Mouse (Mus musculus): ENCODE data around the gene Gp6. TPM values are rescaled to one million over a fixed set of nuclear protein-coding genes. Genes with fewer than 3 reads are reported as not detected.
"Not testable (repeated sequence)": the region's sequence is repeated elsewhere in the genome, so short reads cannot be mapped to it uniquely, and the experiment has no call there.

The Gp6 gene
- polyA plus RNA-seq, 1 experiment from 2014 or later: not detected

- Histone ChIP-seq H3K9ac (ENCODE audit: low read depth, low read length) (no peak overlapping the region), H3K27me3 (replicated peaks; ENCODE audit: control insufficient read depth, insufficient read depth, low read length) (no peaks in the 10 kb centered on the region), H3K36me3 (ENCODE audit: control insufficient read depth, insufficient read depth) (peaks cover 54% of the 10 kb centered on the region), H3K27ac (ENCODE audit: low read depth, low read length) (no peak overlapping the region), H3K4me1 (replicated peaks; ENCODE audit: control insufficient read depth, insufficient read depth, low read length) (no peaks in the 10 kb centered on the region), H3K9me3 (ENCODE audit: control insufficient read depth) (no peaks in the 10 kb centered on the region), H3K4me2 (replicated peaks; ENCODE audit: low read depth) (no peak overlapping the region), H3K4me3 (ENCODE audit: low read depth, low read length) (no peak overlapping the region)
- WGBS: 81% methylated on average over 6 of the region's 6 CpGs
- TF ChIP-seq CTCF (IDR thresholded peaks at IDR 0.05; ENCODE audit: low read depth): peak; percentile 90
- no peak for ATAC-seq
These were observed 34.0 kb upstream of the Gp6 start for GRCm38 (mm10) chr7:4431548-4431947.

DNA sequence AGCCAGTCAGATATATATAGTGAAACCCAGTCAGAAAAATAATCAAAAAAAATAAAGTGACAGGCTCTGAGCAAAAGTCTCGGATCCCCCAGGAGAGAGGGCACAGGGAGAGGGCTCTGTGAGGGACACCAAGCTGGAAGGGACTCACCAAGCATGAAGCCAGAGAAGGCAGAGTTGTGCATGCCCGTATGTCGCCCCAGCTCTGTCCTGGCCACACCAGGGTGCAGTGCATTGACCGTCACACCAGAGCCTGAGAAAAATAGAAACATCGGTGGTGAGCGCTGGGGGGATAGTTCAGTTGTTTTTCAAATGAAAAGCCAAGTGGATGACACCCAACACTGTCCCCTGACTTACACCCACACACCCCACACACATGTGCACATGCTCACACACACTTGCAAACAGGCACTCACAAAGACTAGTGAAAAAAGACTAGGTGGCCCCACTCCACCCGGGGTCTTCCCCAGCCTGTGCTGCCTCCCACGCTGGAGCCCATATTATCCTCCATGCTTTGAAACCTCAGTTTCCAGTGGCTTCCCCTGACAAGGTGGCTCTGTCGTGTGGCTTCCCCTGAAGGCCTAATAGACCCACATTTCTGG is 32.8 kb upstream of the Gp6 start:
- Histone ChIP-seq H3K27me3 (replicated peaks; ENCODE audit: control insufficient read depth, insufficient read depth, low read length) (no peaks in the 10 kb centered on the region), H3K4me3 (ENCODE audit: low read depth, low read length) (no peak overlapping the region), H3K9me3 (ENCODE audit: control insufficient read depth) (no peaks in the 10 kb centered on the region), H3K9ac (ENCODE audit: low read depth, low read length) (no peak overlapping the region), H3K4me1 (replicated peaks; ENCODE audit: control insufficient read depth, insufficient read depth, low read length) (no peaks in the 10 kb centered on the region), H3K36me3 (ENCODE audit: control insufficient read depth, insufficient read depth) (peaks cover 64% of the 10 kb centered on the region), H3K4me2 (replicated peaks; ENCODE audit: low read depth) (no peak overlapping the region), H3K27ac (ENCODE audit: low read depth, low read length) (no peak overlapping the region)
- ATAC-seq: no peak
- WGBS: 96% methylated on average over 9 of the region's 9 CpGs
- TF ChIP-seq CTCF (IDR thresholded peaks at IDR 0.05; ENCODE audit: low read depth): no peak

DNA sequence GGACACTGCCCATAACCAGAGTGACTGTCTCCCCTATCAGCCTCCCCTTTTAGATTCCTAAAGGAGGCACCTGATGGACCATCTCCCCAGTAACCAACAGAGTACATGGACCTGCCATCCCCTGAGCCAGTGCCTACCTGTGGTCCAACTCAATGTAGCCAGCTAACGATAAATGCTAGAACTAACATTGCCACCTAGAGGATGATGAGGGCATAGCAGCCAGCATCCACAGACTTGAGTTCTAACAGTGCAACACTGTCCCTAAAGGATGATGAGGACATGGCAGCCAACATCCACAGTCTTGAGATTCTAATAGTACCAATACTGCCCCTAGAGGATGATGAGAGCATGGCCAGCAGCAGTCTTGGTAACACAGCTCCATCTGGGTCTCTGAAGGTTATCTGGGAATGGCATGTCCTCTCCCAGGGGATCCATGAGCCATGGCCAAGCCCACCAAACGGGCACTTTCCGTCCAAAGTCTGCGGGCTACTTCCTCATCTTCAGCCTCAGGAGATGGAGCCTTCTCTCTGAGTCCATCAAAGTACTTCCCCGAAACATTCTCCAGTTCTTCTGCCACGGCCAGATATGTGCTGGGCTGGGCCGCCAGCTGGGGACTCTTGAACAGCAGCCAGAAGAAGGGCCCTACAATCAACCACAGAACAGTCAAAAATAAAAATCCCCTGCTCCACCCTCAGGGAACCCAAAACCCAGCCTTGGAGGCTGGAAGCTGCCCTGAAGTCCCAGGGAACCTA is 29.8 kb upstream of the Gp6 start:
- no peaks in the 10 kb centered on the region for H3K9me3 ChIP-seq (ENCODE audit: control insufficient read depth)
- peaks cover 42% of the 10 kb centered on the region for H3K36me3 ChIP-seq (ENCODE audit: control insufficient read depth, insufficient read depth)
- TF ChIP-seq CTCF (IDR thresholded peaks at IDR 0.05; ENCODE audit: low read depth): peak; percentile 100
- no peak overlapping the region for H3K4me2 ChIP-seq (replicated peaks; ENCODE audit: low read depth)
- no peak overlapping the region for H3K4me3 ChIP-seq (ENCODE audit: low read depth, low read length)
- H3K4me1 ChIP-seq (replicated peaks; ENCODE audit: control insufficient read depth, insufficient read depth, low read length): no peaks in the 10 kb centered on the region
- ATAC-seq: peak; percentile 92
- no peaks in the 10 kb centered on the region for H3K27me3 ChIP-seq (replicated peaks; ENCODE audit: control insufficient read depth, insufficient read depth, low read length)
- H3K9ac ChIP-seq (ENCODE audit: low read depth, low read length): no peak overlapping the region
- WGBS: 65% methylated on average over 7 of the region's 7 CpGs
- H3K27ac ChIP-seq (ENCODE audit: low read depth, low read length): no peak overlapping the region

GRCm38 (mm10) chr7:4420230-4420629 is 22.7 kb upstream of the Gp6 start:
- no peak overlapping the region for H3K4me3 ChIP-seq (ENCODE audit: low read depth, low read length)
- no peak overlapping the region for H3K9ac ChIP-seq (ENCODE audit: low read depth, low read length)
- H3K4me1 ChIP-seq (replicated peaks; ENCODE audit: control insufficient read depth, insufficient read depth, low read length): no peaks in the 10 kb centered on the region
- H3K27me3 ChIP-seq (replicated peaks; ENCODE audit: control insufficient read depth, insufficient read depth, low read length): no peaks in the 10 kb centered on the region
- no peak overlapping the region for H3K4me2 ChIP-seq (replicated peaks; ENCODE audit: low read depth)
- no peak overlapping the region for H3K27ac ChIP-seq (ENCODE audit: low read depth, low read length)
- TF ChIP-seq CTCF (IDR thresholded peaks at IDR 0.05; ENCODE audit: low read depth): no peak
- ATAC-seq: no peak
- WGBS: 56% methylated on average over 4 of the region's 4 CpGs
- H3K9me3 ChIP-seq (ENCODE audit: control insufficient read depth): no peaks in the 10 kb centered on the region
- peaks cover 3% of the 10 kb centered on the region; the same call in 1 of the 2 replicates for H3K36me3 ChIP-seq (ENCODE audit: control insufficient read depth, insufficient read depth)

- Histone ChIP-seq H3K9me3 (ENCODE audit: control insufficient read depth) (no peaks in the 10 kb centered on the region), H3K4me1 (replicated peaks; ENCODE audit: control insufficient read depth, insufficient read depth, low read length) (no peaks in the 10 kb centered on the region), H3K36me3 (ENCODE audit: control insufficient read depth, insufficient read depth) (no peaks in the 10 kb centered on the region), H3K4me3 (ENCODE audit: low read depth, low read length) (no peak overlapping the region), H3K9ac (ENCODE audit: low read depth, low read length) (no peak overlapping the region), H3K4me2 (replicated peaks; ENCODE audit: low read depth) (no peak overlapping the region), H3K27me3 (replicated peaks; ENCODE audit: control insufficient read depth, insufficient read depth, low read length) (no peaks in the 10 kb centered on the region), H3K27ac (ENCODE audit: low read depth, low read length) (no peak overlapping the region)
- 77% methylated on average over 6 of the region's 6 CpGs for WGBS
- ATAC-seq: no peak
- TF ChIP-seq CTCF (IDR thresholded peaks at IDR 0.05; ENCODE audit: low read depth): no peak
These were observed 22.1 kb upstream of the Gp6 start for GRCm38 (mm10) chr7:4419681-4420080.

DNA sequence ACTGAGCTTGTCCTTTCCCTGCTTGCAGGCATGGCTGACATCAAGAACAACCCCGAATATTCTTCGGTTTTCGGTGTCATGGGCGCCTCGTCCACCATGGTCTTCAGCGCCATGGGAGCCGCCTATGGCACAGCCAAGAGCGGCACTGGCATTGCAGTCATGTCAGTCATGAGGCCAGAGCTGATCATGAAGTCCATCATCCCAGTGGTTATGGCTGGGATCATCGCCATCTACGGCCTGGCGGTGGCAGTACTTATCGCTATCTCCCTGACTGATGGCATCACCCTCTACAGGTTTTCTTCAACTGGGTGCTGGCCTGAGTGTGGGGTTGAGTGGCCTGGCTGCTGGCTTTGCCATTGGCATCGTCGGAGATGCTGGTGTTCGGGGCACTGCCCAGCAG is 14.9 kb upstream of the Gp6 start:
- H3K4me1 ChIP-seq (replicated peaks; ENCODE audit: control insufficient read depth, insufficient read depth, low read length); H3K9me3 ChIP-seq (ENCODE audit: control insufficient read depth); H3K4me2 ChIP-seq (replicated peaks; ENCODE audit: low read depth); H3K9ac ChIP-seq (ENCODE audit: low read depth, low read length); ATAC-seq; H3K27ac ChIP-seq (ENCODE audit: low read depth, low read length); H3K4me3 ChIP-seq (ENCODE audit: low read depth, low read length); H3K36me3 ChIP-seq (ENCODE audit: control insufficient read depth, insufficient read depth); H3K27me3 ChIP-seq (replicated peaks; ENCODE audit: control insufficient read depth, insufficient read depth, low read length): not testable (repeated sequence)
- 95% methylated on average over 15 of the region's 15 CpGs for WGBS
